Mouse (Mus musculus): ENCODE measurements at regions not wholly inside any gene's neighbourhood (a gene's known extent, or its start where the extent isn't known, plus 50 kb on each side); places are given as distances from the start of the nearest gene placed in this dataset.

GRCm38 (mm10) chr16:95141510-95142394 lies 115.6 kb upstream of the Kcnj15 start:
- Histone ChIP-seq H3K9me3 (no peaks in the 10 kb centered on the region), H3K4me1 (no peaks in the 10 kb centered on the region), H3K4me3 (no peak overlapping the region), H3K4me2 (no peak overlapping the region), H3K36me3 (no peaks in the 10 kb centered on the region), H3K9ac (no peak overlapping the region), H3K27ac (no peak overlapping the region), H3K27me3 (no peaks in the 10 kb centered on the region)
- 64% methylated on average over 8 of the region's 8 CpGs for WGBS
- ATAC-seq (ENCODE audit: insufficient number of reproducible peaks, low FRiP score, low TSS enrichment, low read depth), result no peak

GRCm38 (mm10) chr16:95150499-95150898 lies 106.9 kb upstream of the Kcnj15 start:
- H3K27ac ChIP-seq, result no peak overlapping the region
- no peaks in the 10 kb centered on the region for H3K9me3 ChIP-seq
- H3K4me2 ChIP-seq, result no peak overlapping the region
- H3K36me3 ChIP-seq, result no peaks in the 10 kb centered on the region
- no peak overlapping the region for H3K9ac ChIP-seq
- no peaks in the 10 kb centered on the region for H3K4me1 ChIP-seq
- 68% methylated on average over 8 of the region's 8 CpGs for WGBS
- ATAC-seq (ENCODE audit: insufficient number of reproducible peaks, low FRiP score, low TSS enrichment, low read depth), result no peak
- no peak overlapping the region for H3K4me3 ChIP-seq
- no peaks in the 10 kb centered on the region for H3K27me3 ChIP-seq

GRCm38 (mm10) chr16:95151499-95151898 lies 105.9 kb upstream of the Kcnj15 start:
- Histone ChIP-seq H3K4me2 (no peak overlapping the region), H3K36me3 (no peaks in the 10 kb centered on the region), H3K27ac (no peak overlapping the region), H3K4me3 (no peak overlapping the region), H3K27me3 (no peaks in the 10 kb centered on the region), H3K9ac (no peak overlapping the region), H3K9me3 (no peaks in the 10 kb centered on the region), H3K4me1 (no peaks in the 10 kb centered on the region)
- 81% methylated on average over 3 of the region's 3 CpGs for WGBS
- ATAC-seq (ENCODE audit: insufficient number of reproducible peaks, low FRiP score, low TSS enrichment, low read depth), result no peak

GRCm38 (mm10) chr16:95151914-95152313 lies 105.4 kb upstream of the Kcnj15 start:
- no peaks in the 10 kb centered on the region for H3K27me3 ChIP-seq
- no peaks in the 10 kb centered on the region for H3K4me1 ChIP-seq
- no peak overlapping the region for H3K9ac ChIP-seq
- no peak overlapping the region for H3K27ac ChIP-seq
- H3K4me3 ChIP-seq, result no peak overlapping the region
- no peaks in the 10 kb centered on the region for H3K9me3 ChIP-seq
- no peak overlapping the region for H3K4me2 ChIP-seq
- 75% methylated on average over 6 of the region's 6 CpGs for WGBS
- H3K36me3 ChIP-seq, result no peaks in the 10 kb centered on the region
- no peak for ATAC-seq (ENCODE audit: insufficient number of reproducible peaks, low FRiP score, low TSS enrichment, low read depth)

- Histone ChIP-seq H3K27me3 (no peaks in the 10 kb centered on the region), H3K27ac (no peak overlapping the region), H3K4me1 (no peaks in the 10 kb centered on the region), H3K9me3 (no peaks in the 10 kb centered on the region), H3K9ac (no peak overlapping the region), H3K4me2 (no peak overlapping the region), H3K4me3 (no peak overlapping the region), H3K36me3 (no peaks in the 10 kb centered on the region)
- ATAC-seq (ENCODE audit: insufficient number of reproducible peaks, low FRiP score, low TSS enrichment, low read depth), result no peak
- WGBS, result 64% methylated on average over 13 of the region's 13 CpGs
These were observed 104.5 kb upstream of the Kcnj15 start for GRCm38 (mm10) chr16:95152742-95153383.

- no peak overlapping the region for H3K4me2 ChIP-seq
- no peak overlapping the region for H3K4me3 ChIP-seq
- H3K9me3 ChIP-seq, result no peaks in the 10 kb centered on the region
- no peak overlapping the region for H3K9ac ChIP-seq
- WGBS, result 65% methylated on average over 7 of the region's 7 CpGs
- H3K27ac ChIP-seq, result no peak overlapping the region
- no peak for ATAC-seq (ENCODE audit: insufficient number of reproducible peaks, low FRiP score, low TSS enrichment, low read depth)
- no peaks in the 10 kb centered on the region for H3K36me3 ChIP-seq
- no peaks in the 10 kb centered on the region for H3K27me3 ChIP-seq
- H3K4me1 ChIP-seq, result no peaks in the 10 kb centered on the region
These were observed 89.0 kb upstream of the Kcnj15 start for GRCm38 (mm10) chr16:95168349-95168748.

GRCm38 (mm10) chr16:95169346-95169745 lies 88.0 kb upstream of the Kcnj15 start:
- no peak overlapping the region for H3K27ac ChIP-seq
- 91% methylated on average over 1 of the region's 1 CpGs for WGBS
- no peak for ATAC-seq (ENCODE audit: insufficient number of reproducible peaks, low FRiP score, low TSS enrichment, low read depth)

GRCm38 (mm10) chr16:95180562-95180961 lies 76.8 kb upstream of the Kcnj15 start:
- H3K4me3 ChIP-seq, result no peak overlapping the region
- ATAC-seq (ENCODE audit: insufficient number of reproducible peaks, low FRiP score, low TSS enrichment, low read depth), result no peak
- H3K4me2 ChIP-seq, result no peak overlapping the region
- H3K36me3 ChIP-seq, result no peaks in the 10 kb centered on the region
- 78% methylated on average over 5 of the region's 5 CpGs for WGBS
- H3K9ac ChIP-seq, result no peak overlapping the region
- H3K9me3 ChIP-seq, result no peaks in the 10 kb centered on the region
- no peak overlapping the region for H3K27ac ChIP-seq
- no peaks in the 10 kb centered on the region for H3K27me3 ChIP-seq
- H3K4me1 ChIP-seq, result no peaks in the 10 kb centered on the region

More at GRCm38 (mm10) chr16:95169346-95169745, 88.0 kb upstream of the Kcnj15 start:
- H3K9me3 ChIP-seq, result no peaks in the 10 kb centered on the region
- no peaks in the 10 kb centered on the region for H3K4me1 ChIP-seq
- no peaks in the 10 kb centered on the region for H3K36me3 ChIP-seq
- H3K4me3 ChIP-seq, result no peak overlapping the region
- H3K9ac ChIP-seq, result no peak overlapping the region
- no peaks in the 10 kb centered on the region for H3K27me3 ChIP-seq
- H3K4me2 ChIP-seq, result no peak overlapping the region

GRCm38 (mm10) chr16:95185341-95185740 lies 72.0 kb upstream of the Kcnj15 start:
- 84% methylated on average over 9 of the region's 9 CpGs for WGBS
- H3K9me3 ChIP-seq, result no peaks in the 10 kb centered on the region

GRCm38 (mm10) chr16:95189114-95189513 lies 68.2 kb upstream of the Kcnj15 start:
- Histone ChIP-seq H3K27ac (no peak overlapping the region), H3K4me2 (no peak overlapping the region), H3K27me3 (no peaks in the 10 kb centered on the region), H3K9me3 (no peaks in the 10 kb centered on the region), H3K4me3 (no peak overlapping the region), H3K9ac (no peak overlapping the region), H3K4me1 (no peaks in the 10 kb centered on the region), H3K36me3 (no peaks in the 10 kb centered on the region)
- ATAC-seq (ENCODE audit: insufficient number of reproducible peaks, low FRiP score, low TSS enrichment, low read depth), result no peak
- 87% methylated on average over 8 of the region's 8 CpGs for WGBS

More at GRCm38 (mm10) chr16:95185341-95185740, 72.0 kb upstream of the Kcnj15 start:
- Histone ChIP-seq H3K27ac (no peak overlapping the region), H3K4me1 (no peaks in the 10 kb centered on the region), H3K36me3 (no peaks in the 10 kb centered on the region), H3K4me2 (no peak overlapping the region), H3K4me3 (no peak overlapping the region), H3K27me3 (no peaks in the 10 kb centered on the region), H3K9ac (no peak overlapping the region)
- no peak for ATAC-seq (ENCODE audit: insufficient number of reproducible peaks, low FRiP score, low TSS enrichment, low read depth)

- H3K36me3 ChIP-seq, result no peaks in the 10 kb centered on the region
- ATAC-seq (ENCODE audit: insufficient number of reproducible peaks, low FRiP score, low TSS enrichment, low read depth), result no peak
- H3K27me3 ChIP-seq, result no peaks in the 10 kb centered on the region
- no peaks in the 10 kb centered on the region for H3K4me1 ChIP-seq
- no peak overlapping the region for H3K27ac ChIP-seq
- H3K9me3 ChIP-seq, result no peaks in the 10 kb centered on the region
- no peak overlapping the region for H3K9ac ChIP-seq
- 48% methylated on average over 4 of the region's 4 CpGs for WGBS
- H3K4me3 ChIP-seq, result no peak overlapping the region
- H3K4me2 ChIP-seq, result no peak overlapping the region
These were observed 63.2 kb upstream of the Kcnj15 start for GRCm38 (mm10) chr16:95194151-95194550.

- WGBS, result 74% methylated on average over 4 of the region's 4 CpGs
- no peaks in the 10 kb centered on the region for H3K36me3 ChIP-seq
- H3K4me1 ChIP-seq, result no peaks in the 10 kb centered on the region
- H3K27me3 ChIP-seq, result no peaks in the 10 kb centered on the region
- no peak for ATAC-seq (ENCODE audit: insufficient number of reproducible peaks, low FRiP score, low TSS enrichment, low read depth)
- no peak overlapping the region for H3K4me3 ChIP-seq
- no peak overlapping the region for H3K4me2 ChIP-seq
- H3K9ac ChIP-seq, result no peak overlapping the region
- H3K27ac ChIP-seq, result no peak overlapping the region
- H3K9me3 ChIP-seq, result no peaks in the 10 kb centered on the region
These were observed 61.2 kb upstream of the Kcnj15 start for GRCm38 (mm10) chr16:95196141-95196540.
